Mouse (Mus musculus) CH12.LX (cell line): ENCODE measurements at regions not wholly inside any gene's neighbourhood (a gene's known extent, or its start where the extent isn't known, plus 50 kb on each side); places are given as distances from the start of the nearest gene placed in this dataset.

Source experiments
- DNase-seq: peaks from one replicate; pipeline ENCODE4 v3.0.0-alpha.2; 2013; ENCODE audit errors: extremely low read depth
- H3K27ac ChIP-seq: 2 replicates; pipeline ENCODE4 v1.5.1; 2012; ENCODE audit warnings: low read depth, mild to moderate bottlenecking, control low read depth, moderate library complexity; ENCODE audit not compliant: insufficient read depth
- H3K27me3 ChIP-seq: replicated peaks from 2 replicates; pipeline ENCODE3; 2012; ENCODE audit warnings: inconsistent platforms
- H3K36me3 ChIP-seq, 2 experiments: replicated peaks in 1 of 2; 2 replicates each; pipeline versions ENCODE3 to v1.6.1; 2012; ENCODE audit warnings: inconsistent platforms in 1 of 2, low read length in 1 of 2, mild to moderate bottlenecking in 1 of 2, mixed read lengths in 1 of 2, moderate library complexity in 1 of 2; ENCODE audit not compliant: control insufficient read depth in 1 of 2, insufficient read depth in 1 of 2
- H3K4me1 ChIP-seq, 2 experiments: 2 replicates each; pipeline ENCODE4 v1.6.1; 2012; ENCODE audit warnings: inconsistent platforms in 1 of 2, moderate library complexity in 1 of 2; ENCODE audit not compliant: insufficient read depth in 2 of 2, control insufficient read depth in 1 of 2
- H3K4me2 ChIP-seq: 2 replicates; pipeline ENCODE4 v1.6.1; 2012; ENCODE audit warnings: low read depth, mild to moderate bottlenecking, control low read depth; ENCODE audit not compliant: poor library complexity, insufficient read depth, severe bottlenecking
- H3K4me3 ChIP-seq, 3 experiments: fragments of 150-350 bp in 1 of 3; sonication (generic) in 1 of 3; replicated peaks in 1 of 3; 2 replicates each; pipeline versions ENCODE3 to v1.5.1; 2011 to 2012; ENCODE audit warnings: low read depth in 2 of 3, low read length in 2 of 3, mild to moderate bottlenecking in 2 of 3, moderate library complexity in 2 of 3, control low read depth in 1 of 3, improper control_type of control experiment in 1 of 3, inconsistent platforms in 1 of 3, mixed read lengths in 1 of 3; ENCODE audit not compliant: poor library complexity in 1 of 3
- H3K79me2 ChIP-seq: replicated peaks from 2 replicates; pipeline ENCODE4 v1.6.1; 2012; ENCODE audit warnings: mild to moderate bottlenecking, moderate library complexity; ENCODE audit not compliant: control insufficient read depth, poor library complexity, insufficient read depth, severe bottlenecking; ENCODE audit errors: extremely low read depth
- H3K9ac ChIP-seq: 2 replicates; pipeline ENCODE4 v1.6.1; 2012; ENCODE audit warnings: low read depth, mild to moderate bottlenecking, control low read depth, moderate library complexity; ENCODE audit not compliant: insufficient read depth
- H3K9me3 ChIP-seq: replicated peaks from 2 replicates; pipeline ENCODE3; 2012; ENCODE audit warnings: low read length, inconsistent platforms, mixed read lengths
- BHLHE40 ChIP-seq: IDR thresholded peaks from 2 replicates; pipeline ENCODE4 v1.6.1; 2011; ENCODE audit warnings: mild to moderate bottlenecking, low read depth, low read length, improper control_type of control experiment
- CTCF ChIP-seq, 2 experiments: IDR thresholded peaks in 1 of 2; conservative IDR thresholded peaks in 1 of 2; 2 replicates each; pipeline ENCODE4 v1.5.1; 2011 to 2012; ENCODE audit warnings: low read depth in 2 of 2, low read length in 2 of 2, improper control_type of control experiment in 1 of 2, inconsistent platforms in 1 of 2, mild to moderate bottlenecking in 1 of 2, moderate library complexity in 1 of 2
- E2F4 ChIP-seq: IDR thresholded peaks from 2 replicates; pipeline ENCODE4 v1.6.1; 2011; ENCODE audit warnings: low read depth, low read length, improper control_type of control experiment; ENCODE audit not compliant: insufficient replicate concordance
- ELF1 ChIP-seq: IDR thresholded peaks from 2 replicates; pipeline ENCODE4 v1.6.1; 2014; ENCODE audit warnings: low read depth, mild to moderate bottlenecking, inconsistent platforms, low read length, improper control_type of control experiment
- ETS1 ChIP-seq: conservative IDR thresholded peaks from 2 replicates; pipeline ENCODE4 v1.6.1; 2012; ENCODE audit warnings: low read depth, mild to moderate bottlenecking, inconsistent platforms, low read length, improper control_type of control experiment, moderate library complexity
- IRF4 ChIP-seq: IDR thresholded peaks from 2 replicates; pipeline ENCODE4 v1.6.1; 2014; ENCODE audit warnings: low read depth, mild to moderate bottlenecking, inconsistent platforms, low read length, improper control_type of control experiment
- JUN ChIP-seq: IDR thresholded peaks from 2 replicates; pipeline ENCODE4 v1.6.1; 2011; ENCODE audit warnings: low read depth, mild to moderate bottlenecking, low read length, improper control_type of control experiment, moderate library complexity; ENCODE audit not compliant: insufficient read depth
- MAFK ChIP-seq: IDR thresholded peaks from 2 replicates; pipeline ENCODE4 v1.6.1; 2011; ENCODE audit warnings: low read length, improper control_type of control experiment; ENCODE audit not compliant: insufficient replicate concordance
- MAX ChIP-seq: IDR thresholded peaks from 2 replicates; pipeline ENCODE4 v1.6.1; 2011; ENCODE audit warnings: low read length, improper control_type of control experiment
- MAZ ChIP-seq: IDR thresholded peaks from 2 replicates; pipeline ENCODE4 v1.6.1; 2012; ENCODE audit warnings: low read depth, mild to moderate bottlenecking, inconsistent platforms, low read length, improper control_type of control experiment, moderate library complexity
- MXI1 ChIP-seq: IDR thresholded peaks from 2 replicates; pipeline ENCODE4 v1.6.1; 2011; ENCODE audit warnings: mild to moderate bottlenecking, low read depth, low read length, improper control_type of control experiment
- NELFE ChIP-seq: IDR thresholded peaks from 2 replicates; pipeline ENCODE4 v1.6.1; 2011; ENCODE audit warnings: low read depth, low read length, improper control_type of control experiment
- POLR2A ChIP-seq: IDR thresholded peaks from 2 replicates; pipeline ENCODE4 v1.6.1; 2011; ENCODE audit warnings: low read depth, mild to moderate bottlenecking, improper control_type of control experiment, low read length
- RAD21 ChIP-seq: IDR thresholded peaks from 2 replicates; pipeline ENCODE4 v1.6.1; 2011; ENCODE audit warnings: low read depth, mild to moderate bottlenecking, low read length, improper control_type of control experiment, moderate library complexity
- RCOR1 ChIP-seq: conservative IDR thresholded peaks from 2 replicates; pipeline ENCODE4 v1.6.1; 2012; ENCODE audit warnings: low read depth, mild to moderate bottlenecking, inconsistent platforms, low read length, improper control_type of control experiment
- SMC3 ChIP-seq: IDR thresholded peaks from 2 replicates; pipeline ENCODE4 v1.6.1; 2011; ENCODE audit warnings: low read depth, low read length, improper control_type of control experiment
- TBP ChIP-seq: conservative IDR thresholded peaks from 2 replicates; pipeline ENCODE4 v1.6.1; 2011; ENCODE audit warnings: low read depth, low read length, improper control_type of control experiment
- USF1 ChIP-seq: IDR thresholded peaks from 2 replicates; pipeline ENCODE4 v1.6.1; 2014; ENCODE audit warnings: low read depth, mild to moderate bottlenecking, inconsistent platforms, low read length, improper control_type of control experiment
- ZMIZ1 ChIP-seq: IDR thresholded peaks from 2 replicates; pipeline ENCODE4 v1.6.1; 2012; ENCODE audit warnings: low read depth, mild to moderate bottlenecking, inconsistent platforms, low read length, improper control_type of control experiment
- dilution Hi-C: fragments of 300-500 bp; cut with MboI; formaldehyde crosslinking; loops from 2 replicates; pipeline ENCODE4 v1.14.3; 2020; ENCODE audit warnings: low sequenced_read_pairs; ENCODE audit not compliant: extremely low pct_unique_long_range_greater_than_20kb, extremely low pct_ligation_motif_present
- in situ Hi-C: fragments of 300-500 bp; cut with MboI; formaldehyde crosslinking; loops from 3 replicates; pipeline ENCODE4 v1.14.3; 2019; ENCODE audit warnings: low sequenced_read_pairs, low pct_ligation_motif_present, low pct_unique_long_range_greater_than_20kb, mixed read lengths

DNA sequence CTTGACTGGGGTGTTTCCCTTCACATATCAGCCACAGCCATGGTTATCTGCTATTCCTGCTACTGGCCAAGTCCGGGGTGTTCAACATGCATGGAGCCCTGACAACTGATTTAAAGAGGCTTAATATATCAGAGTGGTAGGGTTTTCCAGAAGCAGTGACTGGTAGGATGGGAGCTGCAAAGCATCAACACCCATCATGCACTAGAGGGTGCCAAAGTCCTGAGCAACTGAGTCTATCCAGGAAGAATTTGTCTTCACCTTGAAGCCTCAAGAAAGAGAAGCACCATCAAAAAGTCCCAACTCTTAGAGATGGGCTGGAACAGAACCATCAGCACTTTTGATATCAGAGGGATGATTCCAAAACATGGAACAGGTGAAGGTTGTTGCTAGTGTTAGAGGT lies 100.5 kb upstream of the Fmo9 start:
- Histone ChIP-seq H3K9ac (no peak overlapping the region), H3K79me2 (no peaks in the 10 kb centered on the region), H3K27me3 (no peaks in the 10 kb centered on the region), H3K27ac (no peak overlapping the region), H3K4me1 (no peaks in the 10 kb centered on the region), H3K4me3 (no peak overlapping the region), H3K9me3 (no peaks in the 10 kb centered on the region), H3K36me3 (no peaks in the 10 kb centered on the region), H3K4me2 (no peak overlapping the region)
- in situ Hi-C loops, result no loop called here
- dilution Hi-C loops, result no loop called here
- DNase-seq, result peak; percentile 21
- TF ChIP-seq SMC3 (peak; percentile 56), RAD21 (peak; percentile 73), ETS1 (no peak), CTCF (conservative IDR thresholded peaks at IDR 0.05 in 1 of 2, IDR thresholded peaks at IDR 0.05 in 1 of 2; ENCODE audit: low read depth in 2 of 2, low read length in 2 of 2) (peak; percentile 8 to 71; a peak in 2 of 4 replicates)

DNA sequence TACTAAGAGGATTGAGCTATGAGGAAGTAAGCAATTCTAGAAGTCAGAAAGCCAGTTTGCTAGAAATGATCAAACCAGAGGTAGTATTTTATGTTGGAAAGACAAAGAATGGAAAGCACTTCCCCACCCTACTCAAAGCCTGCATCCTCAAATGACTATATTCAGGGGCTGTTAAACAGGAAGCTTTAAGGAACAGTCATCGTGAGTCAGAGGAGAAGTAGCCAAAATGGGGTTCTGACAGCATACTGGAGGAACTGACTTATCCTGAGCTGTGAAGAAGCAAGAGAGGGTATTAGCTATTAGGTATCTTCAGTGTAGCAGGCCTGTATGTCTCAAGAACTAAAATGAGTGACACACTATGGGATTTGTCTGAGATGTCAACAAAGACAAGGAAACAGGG lies 106.3 kb upstream of the Fmo9 start:
- Histone ChIP-seq H3K4me2 (no peak overlapping the region), H3K27me3 (no peaks in the 10 kb centered on the region), H3K9me3 (no peaks in the 10 kb centered on the region), H3K27ac (no peak overlapping the region), H3K4me3 (no peak overlapping the region), H3K4me1 (peaks cover 0 to under 1% of the 10 kb centered on the region in 2 experiments; a peak in 1 of 4 replicates), H3K79me2 (no peaks in the 10 kb centered on the region), H3K9ac (no peak overlapping the region), H3K36me3 (no peaks in the 10 kb centered on the region)
- TF ChIP-seq RCOR1 (no peak), SMC3 (no peak), JUN (no peak), MAFK (no peak), POLR2A (no peak), E2F4 (no peak), ZMIZ1 (no peak), ELF1 (no peak), CTCF (conservative IDR thresholded peaks at IDR 0.05 in 1 of 2, IDR thresholded peaks at IDR 0.05 in 1 of 2; ENCODE audit: low read depth in 2 of 2, low read length in 2 of 2) (no peak), BHLHE40 (no peak), USF1 (no peak), IRF4 (no peak), MAZ (no peak), TBP (no peak), MAX (no peak), MXI1 (no peak), NELFE (no peak)
- DNase-seq, result no peak
- in situ Hi-C loops, result no loop called here
- dilution Hi-C loops, result no loop called here
